Mouse (Mus musculus): ENCODE results near the gene Hspa14.
A peak's percentile ranks its signal among the peaks of the same experiment; 100 is the strongest.

Hspa14 gene

DNA sequence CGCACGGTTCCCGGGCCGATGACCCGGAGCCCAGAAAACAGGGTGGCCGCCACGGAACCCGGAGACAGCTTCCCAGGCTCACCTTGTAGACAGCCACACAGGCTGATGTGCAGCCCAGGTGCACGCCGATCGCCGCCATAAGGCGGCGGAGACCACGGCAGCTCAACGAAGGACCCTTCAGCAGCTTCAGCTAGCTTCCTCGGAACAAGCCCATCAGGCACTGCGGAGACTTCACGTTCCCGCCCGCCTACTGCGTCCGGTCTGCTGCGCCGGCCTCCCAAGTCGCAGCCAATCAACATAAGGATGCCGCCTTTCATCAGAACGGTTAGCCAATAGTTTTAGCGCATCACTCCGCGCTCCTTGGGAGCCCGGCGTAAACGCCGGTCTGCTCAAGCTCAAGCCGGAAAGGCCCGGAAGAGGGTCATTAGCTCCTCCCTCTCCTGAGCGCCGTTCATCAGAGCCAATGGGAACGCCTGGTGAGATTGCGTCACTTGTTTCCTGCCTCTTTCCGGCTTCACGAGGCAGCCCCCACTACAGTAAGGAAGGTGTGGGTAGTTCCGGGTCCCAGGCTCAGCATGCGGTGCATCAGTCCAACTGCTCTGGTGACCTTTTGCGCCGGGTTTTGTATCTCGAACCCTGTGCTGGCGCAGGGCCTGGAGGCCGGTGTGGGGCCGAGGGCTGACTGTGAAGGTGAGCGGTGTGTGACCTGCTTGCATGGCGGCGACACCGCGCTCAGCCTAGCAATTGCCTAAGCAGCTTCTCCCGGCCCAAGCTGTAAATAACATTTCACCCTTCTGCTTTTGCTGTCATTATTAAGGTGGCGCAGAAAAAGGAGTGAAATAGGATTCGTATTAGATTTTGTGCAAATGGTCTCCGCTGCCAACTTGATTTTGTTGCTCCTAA is at the start of gene Hspa14, which contains the start of the genes Gm45902 and Cdnf:
Hspa14 (minus strand) TSS at position 263 of the 903 bp plus-strand sequence.
Gm45902 (minus strand) TSS at position 239 of the 903 bp plus-strand sequence.
Cdnf (plus strand) TSS at position 479 of the 903 bp plus-strand sequence.
- peak; percentile 97 to 98 for DNase-seq

DNA sequence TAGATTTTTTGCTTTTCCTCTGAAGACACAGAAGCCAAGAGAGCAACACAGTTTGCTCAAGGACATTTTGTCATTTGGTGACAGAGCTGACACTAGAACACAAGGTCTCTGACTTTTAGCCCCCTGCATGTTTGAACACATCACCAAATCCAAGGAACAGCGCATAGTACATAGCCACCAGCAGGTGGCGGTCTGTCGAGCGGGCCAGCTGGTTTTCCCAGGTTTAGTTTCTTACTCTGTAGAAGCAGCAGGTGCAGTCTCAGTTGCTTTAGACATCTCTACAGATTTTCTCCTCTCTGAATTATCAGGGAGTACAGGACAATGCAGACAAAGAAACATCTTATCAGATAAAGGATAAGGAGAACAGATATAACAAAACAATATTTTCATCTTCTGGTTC is 34.0 kb upstream of the Hspa14 start:
- peak; percentile 23 to 27 for DNase-seq

DNA sequence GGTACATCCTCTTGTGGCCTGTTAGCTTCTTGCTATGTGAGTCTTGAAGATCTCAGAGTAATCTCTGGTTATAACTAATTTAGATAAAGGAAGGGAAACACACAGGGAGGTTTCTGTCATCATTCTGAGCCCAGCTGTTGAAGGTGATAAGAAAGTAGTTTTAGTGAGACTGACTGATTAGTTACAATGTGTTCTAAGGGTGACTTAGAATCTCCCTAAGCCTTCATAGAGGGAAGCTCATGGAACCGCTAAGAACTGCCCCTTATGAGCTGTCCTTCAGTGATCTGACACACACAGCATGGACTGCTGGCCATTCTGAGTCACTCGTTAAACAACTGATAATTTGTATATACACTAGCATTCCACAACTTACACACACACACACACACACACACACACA is 33.4 kb upstream of the Hspa14 start:
- DNase-seq = no peak

DNA sequence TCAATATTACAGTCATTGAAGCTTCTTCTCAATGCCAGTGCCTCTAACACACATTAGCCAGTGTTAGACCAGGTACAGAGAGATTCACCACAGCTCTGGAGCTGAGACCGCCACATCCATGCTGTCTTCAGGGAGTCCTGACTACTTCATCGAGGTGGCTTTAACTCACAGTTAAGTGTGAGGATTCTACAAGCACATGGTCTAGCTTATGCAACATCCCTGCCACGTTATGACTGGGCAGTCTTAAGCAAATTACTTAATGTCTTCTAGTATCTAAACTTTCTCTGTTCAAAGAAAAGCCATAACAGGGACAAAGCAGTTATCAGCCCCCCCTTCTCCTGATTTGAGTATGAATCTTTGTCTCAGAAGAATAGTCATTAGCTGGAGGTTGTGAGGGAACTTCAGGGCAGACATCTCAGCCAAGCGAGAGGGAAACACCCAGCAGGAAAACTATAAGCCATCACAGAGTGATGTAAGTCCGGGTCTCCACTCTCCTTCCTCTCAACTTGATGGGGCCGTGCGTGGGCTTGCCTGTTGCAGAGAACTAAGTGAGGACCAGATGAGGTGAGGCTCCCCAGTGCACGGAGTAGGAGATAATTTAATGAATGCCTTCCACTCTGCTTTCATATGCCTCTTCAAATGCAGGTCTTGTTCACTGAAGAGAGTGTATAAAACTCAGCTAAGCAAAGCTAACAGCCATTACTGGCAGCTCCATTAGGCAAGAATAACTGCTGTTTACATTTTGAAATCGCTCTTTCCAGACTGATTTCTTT is 28.9 kb upstream of the Hspa14 start:
- no peak for DNase-seq

DNA sequence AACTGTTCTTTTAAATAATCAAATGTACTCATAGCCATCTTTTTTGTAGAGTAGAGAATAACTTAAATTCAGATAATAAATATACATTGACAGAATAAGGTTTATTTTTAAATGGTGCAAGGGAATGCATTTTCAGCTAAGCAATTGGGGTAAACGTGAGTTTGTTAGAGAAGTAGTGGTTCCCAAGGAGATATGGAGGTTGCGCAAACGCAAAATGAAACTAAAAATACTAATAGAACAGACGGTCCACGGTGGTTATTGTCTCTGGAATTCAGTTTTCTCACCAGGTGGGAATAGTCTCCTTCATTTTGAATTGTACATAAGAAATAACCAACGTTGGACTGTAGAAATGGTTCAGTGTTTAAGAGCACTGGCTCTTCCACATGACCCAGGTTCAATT is 13.7 kb upstream of the Hspa14 start:
- no peak for DNase-seq

DNA sequence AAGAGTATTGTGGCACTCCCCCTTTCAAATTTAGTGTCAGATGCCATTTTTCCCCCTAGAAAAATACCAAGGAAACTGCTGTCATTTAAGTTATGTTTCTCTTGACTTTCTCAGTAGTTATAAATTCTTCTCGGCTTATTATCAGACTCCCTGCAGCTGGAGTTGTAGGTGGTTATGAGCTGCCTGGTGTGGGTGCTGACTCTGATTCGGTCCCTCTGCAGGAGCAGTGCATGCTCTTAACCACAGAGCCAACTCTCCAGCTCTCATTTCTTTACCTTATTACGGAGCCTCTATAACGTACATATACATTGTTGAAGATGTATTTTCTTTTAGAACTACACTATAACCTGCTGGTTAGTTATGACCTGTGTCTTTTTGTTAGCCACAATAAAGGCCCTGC is 9.9 kb upstream of the Hspa14 start:
- DNase-seq = no peak

DNA sequence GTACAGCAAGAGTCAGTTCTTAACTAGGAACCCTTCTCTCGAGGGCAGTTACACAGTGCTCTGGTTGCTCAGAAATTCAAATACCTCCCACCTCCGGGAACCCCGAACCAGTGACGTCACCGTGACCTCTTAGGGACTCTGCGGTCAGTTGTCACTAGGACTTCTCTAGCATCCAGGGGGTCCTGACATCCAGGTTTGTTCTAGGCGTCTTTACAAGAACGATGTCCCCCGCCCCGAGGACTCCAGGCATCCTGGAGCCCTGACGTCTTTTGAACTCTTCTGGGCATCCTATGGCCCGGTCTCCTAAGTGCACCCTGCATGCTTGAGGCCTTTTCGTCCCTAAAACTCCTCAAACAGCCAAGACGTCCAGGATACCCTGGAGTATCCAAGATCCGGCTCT is 538 bp downstream of the Hspa14 start:
- peak; percentile 4 to 5 for DNase-seq

DNA sequence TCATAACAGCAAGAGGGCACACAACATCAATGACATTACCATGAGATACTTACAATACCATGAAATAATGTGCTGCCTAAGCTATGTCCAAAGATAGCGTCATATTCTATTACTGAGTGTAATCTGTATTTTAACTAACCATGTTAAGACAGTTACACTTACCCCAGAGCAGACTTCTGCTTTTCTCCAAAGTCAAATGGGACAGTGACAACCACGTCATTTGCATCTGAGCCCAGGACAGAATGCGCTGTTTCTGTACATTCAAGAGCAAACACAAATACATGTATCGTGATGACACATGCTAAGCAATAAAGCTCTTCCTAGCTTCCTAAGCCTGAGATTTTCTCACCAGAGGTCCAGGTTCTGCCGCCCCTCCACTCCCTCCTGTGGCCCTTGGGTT is 11.7 kb downstream of the Hspa14 start:
- no peak for DNase-seq

DNA sequence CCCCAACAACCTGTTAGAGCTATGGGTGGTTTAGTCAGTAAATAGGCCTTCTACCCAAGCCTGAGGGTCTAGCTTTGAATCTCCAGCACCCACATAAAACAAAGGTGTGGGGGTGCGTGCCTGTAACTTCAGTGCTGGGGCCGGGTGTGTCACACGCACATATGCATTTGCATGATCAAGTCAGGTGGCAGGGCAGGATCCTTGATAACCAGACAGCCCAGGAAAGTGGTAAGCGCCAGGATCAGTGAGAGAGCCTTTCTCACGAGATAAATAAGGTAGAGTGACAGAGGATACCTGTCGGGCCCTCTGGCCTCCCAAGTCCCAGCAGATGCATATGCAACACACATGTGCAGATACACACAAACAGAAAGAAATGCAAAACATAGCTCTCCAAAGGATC is 13.1 kb downstream of the Hspa14 start:
- no peak for DNase-seq

DNA sequence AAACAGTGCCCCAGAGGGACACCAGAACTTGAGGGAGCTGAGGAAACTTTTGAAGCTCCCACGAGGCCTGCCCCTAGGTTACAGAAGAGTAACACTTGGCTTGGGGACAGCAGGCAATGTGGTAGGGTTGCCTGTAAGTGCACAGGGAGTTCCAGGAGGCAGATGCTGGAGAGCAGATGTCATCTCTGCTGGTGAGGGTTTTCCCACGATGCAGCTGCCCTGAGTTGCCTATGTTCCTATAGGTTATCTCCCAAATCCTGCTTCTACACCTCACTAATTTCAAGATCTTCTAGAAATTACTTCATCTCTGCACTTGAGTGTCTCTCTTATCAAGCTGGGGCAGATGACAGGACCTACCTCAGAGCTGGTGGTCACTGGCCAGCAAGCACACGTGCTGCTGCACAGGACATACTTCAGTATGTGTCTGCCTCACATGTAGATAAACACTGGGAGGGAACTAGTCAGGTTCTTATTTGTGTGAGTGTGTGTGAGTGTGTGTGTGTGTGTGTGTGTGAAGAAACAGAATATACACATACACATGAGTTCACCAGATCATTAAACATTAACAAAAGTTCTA is 18.7 kb downstream of the Hspa14 start:
- DNase-seq = no peak

DNA sequence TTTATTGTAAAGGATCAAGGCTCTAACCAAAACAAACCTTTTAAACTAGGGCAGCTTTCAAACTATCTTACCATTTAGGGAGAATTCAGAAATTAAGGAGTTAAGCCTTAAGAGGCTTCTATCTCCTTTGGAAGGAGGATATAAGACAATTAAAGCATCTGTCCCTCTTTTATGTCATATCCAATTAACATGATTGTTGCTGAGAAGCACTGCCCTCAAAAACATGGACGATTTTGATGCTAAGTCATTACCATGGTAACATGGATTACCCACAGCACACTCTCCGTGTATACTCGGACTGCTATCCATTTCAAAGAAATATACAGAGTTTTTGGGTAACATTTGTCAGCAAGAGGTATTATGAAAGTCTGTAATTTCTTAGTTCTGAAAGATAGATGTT is 22.8 kb downstream of the Hspa14 start:
- no peak for DNase-seq

DNA sequence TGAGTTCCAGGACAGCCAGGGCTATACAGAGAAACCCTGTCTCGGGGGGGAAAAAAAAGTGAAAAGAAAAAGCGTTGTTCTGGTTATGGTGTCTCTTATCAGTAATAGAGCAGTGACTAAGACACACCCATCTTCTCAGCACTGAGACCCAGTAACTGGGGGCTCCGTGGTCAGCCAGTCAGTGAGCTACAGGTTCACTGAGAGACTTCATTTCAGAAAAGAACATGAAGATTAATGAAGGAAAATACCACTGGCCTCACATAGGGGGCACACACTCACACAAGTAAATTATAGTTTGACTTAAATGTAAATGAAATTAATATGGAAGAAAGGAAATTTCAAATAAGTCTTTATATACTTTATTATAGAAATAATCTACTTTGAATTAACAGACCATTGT is 32.4 kb downstream of the Hspa14 start:
- DNase-seq = no peak

DNA sequence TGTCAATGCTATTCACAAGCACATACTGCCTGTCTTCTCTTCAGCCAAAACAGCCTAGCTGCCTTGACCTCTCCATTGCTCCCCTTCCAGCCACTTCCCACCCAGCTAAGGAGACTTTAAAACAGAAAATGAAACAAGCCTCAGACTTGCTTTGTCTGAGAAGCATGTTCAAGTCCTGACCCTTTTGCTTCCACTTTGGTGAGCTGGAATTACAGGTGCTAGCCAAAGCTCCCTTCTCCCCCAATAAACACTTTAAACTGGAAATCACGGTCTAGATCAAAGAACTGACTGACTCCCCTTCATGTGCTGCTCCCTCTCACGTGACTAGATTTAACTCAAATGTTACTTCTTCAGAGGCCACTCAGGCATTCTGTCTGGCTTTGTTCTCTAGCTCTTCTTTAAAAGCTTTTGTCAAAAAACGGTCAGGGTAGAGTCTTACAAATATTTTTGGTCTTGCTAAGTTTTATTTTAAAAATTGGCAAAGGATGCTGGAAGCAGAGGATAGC is 36.8 kb downstream of the Hspa14 start:
- DNase-seq = peak in 1 of 2 experiments; percentile 7

DNA sequence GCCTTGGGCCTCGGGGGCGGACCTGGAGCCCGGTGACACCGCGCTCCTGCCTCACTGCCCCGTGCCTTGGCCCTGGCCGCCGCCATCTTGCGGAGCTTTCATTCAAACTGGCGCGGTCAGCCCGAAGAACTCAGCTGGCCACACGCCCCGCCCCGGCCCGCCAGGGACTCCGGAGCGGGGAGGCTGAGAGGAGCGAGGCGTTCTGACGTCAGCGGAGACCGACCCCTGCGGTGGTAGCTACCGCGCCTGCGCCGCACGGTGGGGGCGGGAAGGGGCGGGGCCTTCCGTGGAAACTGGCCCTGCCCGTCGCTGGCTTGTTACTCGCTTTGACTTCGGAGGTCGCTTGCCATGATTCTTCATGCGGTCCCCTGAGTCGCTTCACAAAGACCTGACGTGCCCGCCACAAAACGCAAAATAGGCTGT is 37.7 kb downstream of the Hspa14 start, which contains the start of gene Suv39h2:
Suv39h2 (minus strand) TSS at position 171 of the 423 bp plus-strand sequence.
- DNase-seq = peak; percentile 96 to 97

DNA sequence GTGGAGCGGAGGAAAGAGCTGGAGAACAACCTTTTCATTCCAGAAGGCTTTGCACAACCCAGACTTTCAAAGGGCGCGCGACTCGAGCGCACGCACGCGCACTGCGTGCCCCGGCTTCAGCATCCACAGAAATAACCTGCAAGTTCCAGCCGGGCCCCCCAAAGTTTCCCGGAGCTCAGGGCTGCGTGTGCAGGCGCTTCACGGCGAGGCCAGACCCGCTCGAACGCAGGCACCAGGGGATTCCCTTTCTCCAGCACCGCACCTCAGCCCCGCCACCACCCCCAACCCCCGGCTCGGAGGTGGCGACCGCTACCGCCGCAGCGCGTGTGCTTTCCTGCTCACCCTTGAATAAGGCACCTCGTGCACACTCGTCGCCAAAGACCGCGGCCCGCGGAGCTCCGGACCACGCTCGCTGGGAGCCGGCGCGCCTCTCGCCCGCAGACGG is 38.2 kb downstream of the Hspa14 start:
- DNase-seq = peak; percentile 44 to 55

DNA sequence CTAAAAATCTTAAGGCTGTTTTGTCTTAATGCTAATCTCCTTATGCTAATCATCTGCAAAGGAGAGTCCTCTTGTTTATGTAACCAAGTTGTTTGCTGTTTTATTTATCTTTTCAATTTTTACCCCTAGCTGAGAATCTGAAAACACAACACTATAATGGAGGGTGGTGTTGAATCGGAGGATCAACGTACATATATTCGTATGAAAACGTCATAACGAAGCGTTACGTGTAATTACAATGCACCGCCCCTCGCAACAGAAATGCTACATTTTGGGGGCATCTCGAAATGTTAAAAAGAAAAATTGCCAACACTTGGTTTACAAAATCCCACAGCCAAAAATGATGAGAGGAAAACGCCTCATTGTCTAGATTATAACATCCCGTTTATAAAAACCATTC is 38.7 kb downstream of the Hspa14 start:
- DNase-seq = no peak

DNA sequence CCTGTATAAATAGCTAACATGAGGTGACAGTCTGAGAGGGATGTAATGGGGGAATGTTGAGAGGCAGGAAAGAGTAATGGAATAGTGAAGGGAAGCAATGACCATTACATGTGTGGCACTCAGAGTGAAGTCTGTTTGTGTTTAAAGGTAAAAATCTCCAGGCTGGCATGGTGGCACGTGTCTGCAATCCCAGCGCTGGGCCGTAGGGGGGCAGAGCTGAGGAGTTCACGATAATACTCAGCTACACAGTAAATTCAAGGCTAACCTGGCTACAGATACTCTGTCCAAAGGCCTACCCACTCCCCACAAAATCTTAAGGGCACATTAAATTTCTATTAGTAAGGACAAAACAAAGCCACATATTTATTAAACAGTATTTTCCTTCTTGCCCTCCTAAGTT is 56.0 kb downstream of the Hspa14 start:
- no peak for DNase-seq

DNA sequence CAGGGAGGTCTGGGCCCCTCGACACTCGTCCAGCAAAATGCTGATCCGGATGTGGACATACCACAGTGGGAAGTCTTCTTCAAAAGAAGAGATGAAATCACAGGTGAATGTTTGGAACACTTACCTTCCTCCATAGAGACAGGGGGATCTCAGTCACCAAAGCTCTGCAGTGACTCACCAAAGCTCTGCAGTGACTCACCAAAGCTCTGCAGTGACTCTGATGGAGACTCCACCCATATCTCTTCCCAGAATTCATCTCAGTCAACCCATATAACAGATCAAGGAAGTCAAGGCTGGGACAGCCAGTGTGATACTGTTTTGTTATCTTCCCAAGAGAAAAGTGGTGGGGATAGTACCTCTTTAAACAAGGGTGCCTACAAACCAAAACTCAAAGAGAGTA is 59.5 kb downstream of the Hspa14 start:
- no peak for DNase-seq

DNA sequence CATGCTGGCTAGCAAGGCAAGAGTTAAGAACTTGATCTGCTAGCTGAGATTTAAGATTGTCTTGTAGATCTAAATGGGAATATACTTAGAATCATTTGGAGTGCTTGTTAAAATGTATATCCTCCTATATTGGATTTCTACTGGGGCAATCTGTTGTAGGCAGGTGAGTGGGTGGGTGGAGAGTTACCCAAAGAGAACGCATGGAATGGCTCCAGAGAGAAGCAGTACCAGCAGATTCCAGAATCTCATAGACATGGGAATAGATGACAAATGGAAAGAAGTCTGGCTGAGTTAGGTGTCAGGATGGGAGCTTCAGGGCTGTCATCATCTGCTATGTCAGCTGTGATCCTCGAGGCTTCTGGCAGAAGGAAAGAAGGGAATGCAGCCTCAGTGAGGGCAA is 63.2 kb downstream of the Hspa14 start:
- no peak for DNase-seq

DNA sequence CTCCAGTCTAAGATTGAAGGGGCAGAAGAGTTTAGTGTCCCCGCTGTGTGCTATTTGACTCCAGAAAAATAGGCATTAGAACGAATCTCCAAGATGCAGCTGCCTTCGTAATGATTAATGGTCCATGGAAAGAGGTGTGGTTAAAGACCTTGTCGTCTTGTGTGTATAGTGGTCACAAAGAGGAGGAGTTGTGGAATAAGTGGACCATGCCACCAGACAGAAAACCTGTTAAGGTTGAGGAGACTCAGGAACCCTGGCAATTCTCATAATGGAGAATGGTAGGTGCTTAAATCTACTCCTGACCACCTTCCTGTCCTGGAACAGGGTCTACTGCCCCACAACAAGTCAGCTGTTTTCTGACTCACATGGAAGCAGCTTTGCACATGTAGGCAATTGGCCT is 66.6 kb downstream of the Hspa14 start:
- no peak for DNase-seq

DNA sequence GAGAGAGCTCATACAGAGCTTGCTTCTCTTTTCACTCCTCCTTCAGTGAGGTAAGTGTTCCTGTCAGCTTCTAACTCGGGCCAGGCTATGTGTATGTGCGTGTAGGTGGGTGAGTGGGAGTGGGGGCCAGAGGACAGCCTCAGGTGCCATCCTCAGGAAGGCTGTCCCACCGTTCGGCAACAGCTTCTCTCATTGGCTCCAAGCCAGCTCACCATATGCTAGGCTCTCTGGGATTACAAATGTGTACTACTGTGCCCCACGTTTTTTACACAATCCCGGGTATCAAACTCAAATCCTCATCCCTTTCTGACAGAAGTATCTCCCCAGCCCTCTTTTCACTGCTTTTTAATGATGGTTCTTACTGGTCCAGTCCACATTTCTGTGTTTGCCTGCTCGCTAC is 68.4 kb downstream of the Hspa14 start:
- no peak for DNase-seq
